Mouse (Mus musculus): ENCODE results near the gene Banf2.

GRCm38 (mm10) chr2:144094721-144095120 is 61.9 kb downstream of the Banf2 start:
- TF ChIP-seq CTCF (IDR thresholded peaks at IDR 0.05; ENCODE audit: low read depth) (no peak), EP300 (IDR thresholded peaks at IDR 0.05; ENCODE audit: low read depth) (no peak)
